ENCODE assay signal across 8 mouse cellular contexts in genomic region chr8:83773452-83773846, GRCm38 (mm10). TPM values are rescaled to one million over a fixed set of nuclear protein-coding genes. Genes with fewer than 3 reads are reported as not detected.
A peak's percentile ranks its signal among the peaks of the same experiment; 100 is the strongest.
DNase-seq lines count a peak whose midpoint lies in the region; ATAC-seq lines count a peak whose summit lies in the region.

No protein-coding gene starts in this region.

- no peak overlapping the region for H3K27ac ChIP-seq in embryonic facial prominence, embryonic 11.5 days (replicated peaks; ENCODE audit: low read depth, low read length)
- no peak overlapping the region for H3K27ac ChIP-seq in midbrain, embryonic 12.5 days (replicated peaks)

- H3K36me3 ChIP-seq in embryonic facial prominence, embryonic 11.5 days (replicated peaks; ENCODE audit: control insufficient read depth, insufficient read depth, low read depth, low read length), result no peaks in the 10 kb centered on the region
- no peaks in the 10 kb centered on the region for H3K36me3 ChIP-seq in midbrain, embryonic 12.5 days

- peak; percentile 13 for DNase-seq in heart, adult 8-10 months (ENCODE audit: low spot score)
- no peak for DNase-seq in heart, postnatal 14 days
- DNase-seq in embryonic facial prominence, embryonic 11.5 days (ENCODE audit: low spot score), result no peak
- peak; percentile 78 for DNase-seq in induced T-regulatory cell, adult 2 months (ENCODE audit: low read depth)
- no peak for DNase-seq in adrenal gland, postnatal 10 days
- DNase-seq in adrenal gland, adult 18-20 months (ENCODE audit: low spot score in 2 of 2), result no peak

- ATAC-seq in embryonic facial prominence, embryonic 11.5 days (replicated peaks; ENCODE audit: insufficient number of reproducible peaks, low FRiP score, low TSS enrichment, low read depth), result no peak
- ATAC-seq in midbrain, embryonic 12.5 days (ENCODE audit: low FRiP score, low read depth), result no peak
- ATAC-seq in megakaryocyte-erythroid progenitor cell, adult 5-6 weeks (replicated peaks; ENCODE audit: low FRiP score, low TSS enrichment, poor library complexity, severe bottlenecking), result no peak; the same call in 1 of the 2 replicates

- no peak overlapping the region for H3K9ac ChIP-seq in embryonic facial prominence, embryonic 11.5 days (replicated peaks; ENCODE audit: low read length)
- H3K9ac ChIP-seq in midbrain, embryonic 12.5 days (replicated peaks), result no peak overlapping the region

- no peaks in the 10 kb centered on the region for H3K4me1 ChIP-seq in embryonic facial prominence, embryonic 11.5 days (ENCODE audit: control insufficient read depth, insufficient read depth, low read length)
- H3K4me1 ChIP-seq in midbrain, embryonic 12.5 days, result peaks cover 9% of the 10 kb centered on the region

- intact Hi-C loops in heart, postnatal 14 days (cut with DNase I), result no loop called here

- H3K9me3 ChIP-seq in embryonic facial prominence, embryonic 11.5 days (replicated peaks; ENCODE audit: control insufficient read depth, low read length), result no peaks in the 10 kb centered on the region
- no peaks in the 10 kb centered on the region for H3K9me3 ChIP-seq in midbrain, embryonic 12.5 days

- H3K27me3 ChIP-seq in embryonic facial prominence, embryonic 11.5 days (ENCODE audit: control insufficient read depth, insufficient read depth, low read length), result no peaks in the 10 kb centered on the region
- peaks cover 32% of the 10 kb centered on the region for H3K27me3 ChIP-seq in midbrain, embryonic 12.5 days

- H3K4me2 ChIP-seq in embryonic facial prominence, embryonic 11.5 days (ENCODE audit: low read depth, low read length), result peak overlapping the region; percentile 67
- H3K4me2 ChIP-seq in midbrain, embryonic 12.5 days (replicated peaks), result peak overlapping the region; percentile 64

- H3K4me3 ChIP-seq in embryonic facial prominence, embryonic 11.5 days (ENCODE audit: low read depth, low read length), result peak overlapping the region; percentile 34; the same call in 1 of the 2 replicates
- H3K4me3 ChIP-seq in midbrain, embryonic 12.5 days, result peak overlapping the region; percentile 36; the same call in 1 of the 2 replicates

- WGBS in embryonic facial prominence, embryonic 11.5 days, result 46% methylated on average over 6 of the region's 6 CpGs
- WGBS in midbrain, embryonic 12.5 days, result 52% methylated on average over 6 of the region's 6 CpGs

RNA-seq across cellular contexts. Expression of gene Adgre5, which starts 32.3 kb away (rescaled TPM):
- 10 to 100 TPM; 42.4 to 50.4 (median 43.5) TPM for total RNA-seq in heart, adult 8-10 months (2022)
- 10 to 100 TPM; 56.7 to 59.2 TPM for total RNA-seq in heart, postnatal 14 days (2021)
- 19.0 and 22.1 TPM in 2 replicates for polyA plus RNA-seq in embryonic facial prominence, embryonic 11.5 days (2014; fragmentation: Nextera tagmentation; extraction: Ambion mirVana)
- 13.9 and 16.7 TPM in 2 replicates for polyA plus RNA-seq in midbrain, embryonic 12.5 days (2016; fragmentation: Nextera tagmentation; extraction: Ambion mirVana)
- 10 to 100 TPM; 53.8 to 63.0 TPM for total RNA-seq in adrenal gland, postnatal 10 days (2021)
- total RNA-seq in adrenal gland, adult 18-20 months (2021), result 10 to 100 TPM; 23.4 to 35.3 TPM
- 44.3 and 63.7 TPM in 2 replicates for total RNA-seq in megakaryocyte-erythroid progenitor cell, adult 5-6 weeks (2014; fragmentation: Nextera tagmentation)
- total RNA-seq in megakaryocyte-erythroid progenitor cell, adult 5-6 weeks (2017), result 46.9 and 64.8 TPM in 2 replicates

RNA-seq across cellular contexts. Expression of gene Ddx39, which starts 58.5 kb away (rescaled TPM):
- total RNA-seq in heart, adult 8-10 months (2022), result 10 to 100 TPM; 14.2 to 17.0 (median 15.4) TPM
- 10 to 100 TPM; 24.1 to 26.0 TPM for total RNA-seq in heart, postnatal 14 days (2021)
- polyA plus RNA-seq in embryonic facial prominence, embryonic 11.5 days (2014; fragmentation: Nextera tagmentation; extraction: Ambion mirVana), result 191 and 195 TPM in 2 replicates
- polyA plus RNA-seq in midbrain, embryonic 12.5 days (2016; fragmentation: Nextera tagmentation; extraction: Ambion mirVana), result 184 and 186 TPM in 2 replicates
- total RNA-seq in adrenal gland, postnatal 10 days (2021), result 10 to 100 TPM; 29.4 to 33.7 TPM
- 10 to 100 TPM; 17.5 to 20.5 TPM for total RNA-seq in adrenal gland, adult 18-20 months (2021)
- total RNA-seq in megakaryocyte-erythroid progenitor cell, adult 5-6 weeks (2014; fragmentation: Nextera tagmentation), result 205 and 224 TPM in 2 replicates
- total RNA-seq in megakaryocyte-erythroid progenitor cell, adult 5-6 weeks (2017), result 154 and 213 TPM in 2 replicates

Comparison
In these comparisons a context has a peak if more than half of its experiments do, and no peak if none do; other contexts are left out.
1. DNase-seq: peak in heart, adult 8-10 months (single experiment) and induced T-regulatory cell, adult 2 months (single experiment); none in heart, postnatal 14 days (0 of 2), embryonic facial prominence, embryonic 11.5 days (single experiment), adrenal gland, postnatal 10 days (single experiment) and adrenal gland, adult 18-20 months (0 of 2).
2. RNA of gene Ddx39, which starts 58.5 kb away (total RNA-seq): 154 to 224 TPM in megakaryocyte-erythroid progenitor cell, adult 5-6 weeks; 29.4 to 33.7 TPM in adrenal gland, postnatal 10 days, 24.1 to 26.0 TPM in heart, postnatal 14 days, 17.5 to 20.5 TPM in adrenal gland, adult 18-20 months and 14.2 to 17.0 TPM in heart, adult 8-10 months; every median in the first group is over 4 times any median in the second.